Mouse (Mus musculus) brain, adult 10 weeks (tissue): ENCODE results near the gene Atf3. TPM values are rescaled to one million over a fixed set of nuclear protein-coding genes. Genes with fewer than 3 reads are reported as not detected.

ENCODE experiments used
- polyA plus RNA-seq: library from polyadenylated mRNA; stranded (reverse); fragments of 350-450 nt; fragmentation: Illumina TruSeq; extraction: RNeasy Lipid Tissue Mini Kit (QIAGEN cat#74804); gene quantifications from one replicate; pipeline ENCODE4 v1.2.3, GENCODE M21; 2015; ENCODE audit warnings: low read depth, low replicate concordance

The Atf3 gene
- polyA plus RNA-seq, result 2.0 TPM

DNA sequence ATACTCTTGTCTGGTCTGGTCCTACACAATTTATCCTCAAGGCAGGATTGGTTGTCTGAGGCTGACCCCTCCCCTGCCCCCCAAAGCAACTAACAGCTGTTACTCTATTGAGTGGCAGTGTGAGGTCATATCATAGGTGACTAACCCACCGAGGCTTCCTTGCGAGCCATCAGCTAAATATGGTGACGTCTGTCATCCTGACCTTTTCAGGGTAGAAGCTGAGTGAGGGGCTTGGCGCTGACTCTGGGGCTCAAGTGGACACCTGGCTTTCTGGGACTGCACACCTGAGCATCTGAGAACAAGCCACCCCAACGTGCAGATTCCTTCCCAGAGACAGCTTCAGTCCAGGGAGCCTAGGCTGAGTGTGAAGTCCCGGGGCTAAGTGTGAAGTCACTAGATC lies at the start of gene Atf3:
Atf3 (minus strand) TSS at position 101 of the 400 bp plus-strand sequence.

DNA sequence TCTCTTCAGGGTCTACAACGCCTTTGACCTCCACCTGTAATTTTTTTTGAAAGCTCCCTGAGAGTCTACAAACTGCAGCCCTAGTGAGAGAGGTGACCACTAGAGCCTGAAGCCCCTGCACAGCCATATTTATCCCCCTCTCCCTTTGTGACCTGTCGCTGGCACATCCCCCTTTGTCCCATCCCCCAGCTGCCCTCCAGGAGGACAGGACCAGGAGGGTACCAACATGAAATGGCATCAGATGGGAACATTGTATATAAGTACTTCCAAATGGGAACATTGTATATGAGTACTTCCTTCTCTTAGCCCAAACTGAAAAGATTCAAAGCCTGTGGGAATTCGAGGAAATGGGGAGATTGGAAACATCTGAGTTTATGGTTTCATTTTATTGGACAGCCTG lies 53.1 kb downstream of the Atf3 start, which contains the start of gene Fam71a:
Fam71a (minus strand) TSS at position 101 of the 400 bp plus-strand sequence.

Other genes with a start within 250 kb of the Atf3 start
- 2.4 TPM for gene Vash2, start 238.7 kb downstream of the Atf3 start, polyA plus RNA-seq
- gene Flvcr1, start 191.9 kb downstream of the Atf3 start, polyA plus RNA-seq, result 12.0 TPM
- gene Spata45, start 181.4 kb downstream of the Atf3 start, polyA plus RNA-seq, result not detected
- gene Tatdn3, start 155.1 kb downstream of the Atf3 start, polyA plus RNA-seq, result 40.3 TPM
- gene Nsl1, start 155.0 kb downstream of the Atf3 start, polyA plus RNA-seq, result 1.3 TPM
- gene Batf3, start 120.2 kb downstream of the Atf3 start, polyA plus RNA-seq, result 2.5 TPM
- gene Fam71a, start 53.2 kb downstream of the Atf3 start, polyA plus RNA-seq, result not detected
- gene Nenf, start 100.2 kb upstream of the Atf3 start, polyA plus RNA-seq, result 154 TPM
- 10.0 TPM for gene Tmem206, start 107.9 kb upstream of the Atf3 start, polyA plus RNA-seq
- 69.9 TPM for gene Ppp2r5a, start 185.2 kb upstream of the Atf3 start, polyA plus RNA-seq